22 mouse cellular contexts compared by ENCODE assay signal in genomic region chr6:72768097-72768496, GRCm38 (mm10). TPM values are rescaled to one million over a fixed set of nuclear protein-coding genes. Genes with fewer than 3 reads are reported as not detected.
DNase-seq lines count a peak whose midpoint lies in the region; ATAC-seq and TF ChIP-seq lines count a peak whose summit lies in the region.
"Had no signal": no experiment of that assay in that cellular context is flagged by ENCODE, and none has a peak within 500 bp of the region (broad histone marks: within the 10 kb centered on the region; RNA-seq: fewer than 3 reads in every experiment).

No protein-coding gene starts in this region.

- H3K4me3 ChIP-seq in limb, embryonic 12.5 days (replicated peaks): no peak overlapping the region
- no peak overlapping the region for H3K4me3 ChIP-seq in limb, embryonic 10.5 days
- H3K4me3 ChIP-seq in embryonic facial prominence, embryonic 13.5 days: no peak overlapping the region
- H3K4me3 ChIP-seq in limb, embryonic 14.5 days (replicated peaks; ENCODE audit: low read length): no peak overlapping the region
- H3K4me3 ChIP-seq: forebrain, embryonic 12.5 days; heart, embryonic 10.5 days; hindbrain, embryonic 12.5 days had no signal

- TF ChIP-seq POLR2A in limb, embryonic 14.5 days (IDR thresholded peaks at IDR 0.05; ENCODE audit: borderline replicate concordance, extremely low read depth, insufficient read depth, insufficient read length): no peak

- H3K9ac ChIP-seq in limb, embryonic 12.5 days (replicated peaks): no peak overlapping the region
- no peak overlapping the region for H3K9ac ChIP-seq in embryonic facial prominence, embryonic 13.5 days
- H3K9ac ChIP-seq in limb, embryonic 14.5 days (ENCODE audit: low read depth, low read length, severe bottlenecking): no peak overlapping the region
- H3K9ac ChIP-seq: forebrain, embryonic 12.5 days; forebrain, postnatal 0 days; hindbrain, embryonic 12.5 days had no signal

- WGBS in limb, embryonic 12.5 days: 93% methylated on average over 9 of the region's 9 CpGs
- 95% methylated on average over 9 of the region's 9 CpGs for WGBS in limb, embryonic 10.5 days
- 95% methylated on average over 9 of the region's 9 CpGs for WGBS in embryonic facial prominence, embryonic 13.5 days
- WGBS in limb, embryonic 14.5 days: 91% methylated on average over 9 of the region's 9 CpGs

- peaks cover 32% of the 10 kb centered on the region for H3K36me3 ChIP-seq in limb, embryonic 12.5 days
- peaks cover 68% of the 10 kb centered on the region for H3K36me3 ChIP-seq in limb, embryonic 10.5 days
- peaks cover 35% of the 10 kb centered on the region for H3K36me3 ChIP-seq in embryonic facial prominence, embryonic 13.5 days
- H3K36me3 ChIP-seq in limb, embryonic 14.5 days (ENCODE audit: control insufficient read depth, insufficient read depth, low read length): peaks cover 23% of the 10 kb centered on the region
- H3K36me3 ChIP-seq: hindbrain, embryonic 12.5 days had no signal

- H3K9me3 ChIP-seq in limb, embryonic 12.5 days: no peaks in the 10 kb centered on the region
- no peaks in the 10 kb centered on the region for H3K9me3 ChIP-seq in limb, embryonic 10.5 days (replicated peaks)
- H3K9me3 ChIP-seq in embryonic facial prominence, embryonic 13.5 days: no peaks in the 10 kb centered on the region
- H3K9me3 ChIP-seq in limb, embryonic 14.5 days (ENCODE audit: control insufficient read depth, low read length): no peaks in the 10 kb centered on the region
- H3K9me3 ChIP-seq: forebrain, embryonic 12.5 days; hindbrain, embryonic 12.5 days had no signal

- DNase-seq in limb, embryonic 10.5 days (ENCODE audit: low spot score): no peak
- peak; percentile 63 for DNase-seq in R1 (ENCODE audit: low read depth, low spot score)
- DNase-seq in limb, embryonic 14.5 days (ENCODE audit: low spot score): no peak
- DNase-seq in heart, adult 8-10 months (ENCODE audit: low spot score): no peak
- no peak for DNase-seq in liver
- no peak for DNase-seq in lung, postnatal 4 days
- DNase-seq: adrenal gland, postnatal 10 days; cerebellum, adult 11-12 months; cerebellum, adult 9-10 months; cerebellum, postnatal 25 days; forebrain, postnatal 0 days; gastrocnemius, postnatal 36 days; heart, postnatal 10 days; heart, postnatal 4 days had no signal

- peak overlapping the region; percentile 94 for H3K27ac ChIP-seq in limb, embryonic 12.5 days
- no peak overlapping the region for H3K27ac ChIP-seq in limb, embryonic 10.5 days
- H3K27ac ChIP-seq in embryonic facial prominence, embryonic 13.5 days: peak overlapping the region; percentile 92
- H3K27ac ChIP-seq in limb, embryonic 14.5 days (replicated peaks; ENCODE audit: low read depth, low read length): peak overlapping the region; percentile 85
- H3K27ac ChIP-seq: heart, embryonic 10.5 days; hindbrain, embryonic 12.5 days had no signal

- ATAC-seq in limb, embryonic 12.5 days (ENCODE audit: insufficient number of reproducible peaks, insufficient read depth, low FRiP score, low TSS enrichment, low read depth): no peak
- ATAC-seq in embryonic facial prominence, embryonic 13.5 days (ENCODE audit: insufficient number of reproducible peaks, insufficient read depth, low FRiP score, low TSS enrichment, low read depth): no peak
- no peak for ATAC-seq in limb, embryonic 14.5 days (ENCODE audit: low FRiP score, low read depth)
- ATAC-seq: inflammation-experienced regulatory T-cells, adult 6 months; Patski had no signal

- H3K4me2 ChIP-seq in limb, embryonic 12.5 days: no peak overlapping the region
- no peak overlapping the region for H3K4me2 ChIP-seq in embryonic facial prominence, embryonic 13.5 days
- H3K4me2 ChIP-seq in limb, embryonic 14.5 days (replicated peaks; ENCODE audit: low read depth, low read length, severe bottlenecking): no peak overlapping the region
- H3K4me2 ChIP-seq: forebrain, embryonic 12.5 days; hindbrain, embryonic 12.5 days had no signal

- peaks cover 71% of the 10 kb centered on the region for H3K4me1 ChIP-seq in limb, embryonic 12.5 days (replicated peaks)
- peaks cover 51% of the 10 kb centered on the region for H3K4me1 ChIP-seq in limb, embryonic 10.5 days
- peaks cover 81% of the 10 kb centered on the region for H3K4me1 ChIP-seq in embryonic facial prominence, embryonic 13.5 days
- H3K4me1 ChIP-seq in limb, embryonic 14.5 days (ENCODE audit: control insufficient read depth, insufficient read depth, low read length): peaks cover 56% of the 10 kb centered on the region

- H3K27me3 ChIP-seq in limb, embryonic 12.5 days: no peaks in the 10 kb centered on the region
- H3K27me3 ChIP-seq in limb, embryonic 10.5 days (ENCODE audit: low read depth, poor library complexity, severe bottlenecking): no peaks in the 10 kb centered on the region
- no peaks in the 10 kb centered on the region for H3K27me3 ChIP-seq in embryonic facial prominence, embryonic 13.5 days
- H3K27me3 ChIP-seq in limb, embryonic 14.5 days (ENCODE audit: control insufficient read depth, insufficient read depth, low read length): no peaks in the 10 kb centered on the region
- H3K27me3 ChIP-seq: forebrain, embryonic 12.5 days; hindbrain, embryonic 12.5 days; Patski had no signal

RNA-seq across cellular contexts. Expression of gene Tcf7l1, which starts 21.0 kb away (rescaled TPM):
- 49.3 and 58.3 TPM in 2 replicates for polyA plus RNA-seq in limb, embryonic 12.5 days (2016; fragmentation: Nextera tagmentation; extraction: Ambion mirVana)
- 36.3 and 40.0 TPM in 2 replicates for polyA plus RNA-seq in limb, embryonic 10.5 days (2016; fragmentation: Nextera tagmentation; extraction: Ambion mirVana)
- 59.2 and 63.7 TPM in 2 replicates for polyA plus RNA-seq in embryonic facial prominence, embryonic 13.5 days (2015; fragmentation: Nextera tagmentation; extraction: Ambion mirVana)
- 78.1 and 103 TPM in 2 replicates for polyA plus RNA-seq in limb, embryonic 14.5 days (2012; rRNA removed)
- 47.9 and 54.9 TPM in 2 replicates for polyA plus RNA-seq in limb, embryonic 14.5 days (2014; fragmentation: Nextera tagmentation; extraction: Ambion mirVana)
- 1 to 10 TPM; 6.8 to 9.2 (median 7.9) TPM for total RNA-seq in heart, adult 8-10 months (2022)
- total RNA-seq: MEL had no signal
